Mouse (Mus musculus) retina, postnatal 1 day (tissue): ENCODE measurements around the gene Gm3139.
"Not testable (repeated sequence)": the region's sequence is repeated elsewhere in the genome, so short reads cannot be mapped to it uniquely, and the experiment has no call there.

Source experiments
- DNase-seq: peaks from one replicate; pipeline ENCODE4 v3.0.0-alpha.2; 2012

Gm3139 gene

DNA sequence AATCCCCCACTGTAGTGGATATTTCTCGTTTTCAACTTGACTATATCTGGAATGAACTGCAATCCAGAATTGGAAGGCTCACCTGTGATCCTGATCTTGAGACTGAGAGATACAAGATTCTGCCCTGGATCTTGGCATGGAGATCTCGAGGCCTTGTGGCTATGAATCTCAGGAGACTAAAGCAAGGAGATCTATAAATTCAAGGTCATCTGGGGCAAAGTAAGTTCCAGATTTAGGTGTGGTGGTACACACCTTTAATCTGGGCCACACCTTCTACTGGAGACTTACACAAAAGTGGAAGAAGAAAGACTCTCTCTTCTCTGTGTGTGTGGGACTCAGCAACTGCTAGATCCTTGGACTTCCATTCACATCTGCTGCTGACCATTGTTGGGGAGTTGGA is at the start of gene Gm3139:
TSS of gene Gm3139 (plus strand) at position 301 of the 400 bp plus-strand sequence.
- not testable (repeated sequence) for DNase-seq
